Mouse (Mus musculus) hematopoietic stem cell, adult 5-6 weeks (primary cell): ENCODE results near the gene Ctsh. TPM values are rescaled to one million over a fixed set of nuclear protein-coding genes. Genes with fewer than 3 reads are reported as not detected.

Source experiments
- ATAC-seq, 2 experiments: fragments of 125-278 bp in 1 of 2; replicated peaks in 1 of 2; 2 replicates each; pipeline ENCODE4 v1.8.0; 2016 to 2017; ENCODE audit warnings: inconsistent platforms in 2 of 2, mild to moderate bottlenecking in 2 of 2, moderate number of reproducible peaks in 2 of 2, low read depth in 1 of 2, moderate TSS enrichment in 1 of 2; ENCODE audit not compliant: low FRiP score in 2 of 2, poor library complexity in 2 of 2, severe bottlenecking in 2 of 2, insufficient read depth in 1 of 2, low TSS enrichment in 1 of 2
- total RNA-seq: library from RNA; stranded (forward); fragments of 172-1452, 232-1000 nt; gene quantifications from 2 replicates; pipeline ENCODE4 v1.2.3, GENCODE M21; 2017

Ctsh gene
- total RNA-seq, 1 experiment from 2014 or later, result 11.7 TPM

DNA sequence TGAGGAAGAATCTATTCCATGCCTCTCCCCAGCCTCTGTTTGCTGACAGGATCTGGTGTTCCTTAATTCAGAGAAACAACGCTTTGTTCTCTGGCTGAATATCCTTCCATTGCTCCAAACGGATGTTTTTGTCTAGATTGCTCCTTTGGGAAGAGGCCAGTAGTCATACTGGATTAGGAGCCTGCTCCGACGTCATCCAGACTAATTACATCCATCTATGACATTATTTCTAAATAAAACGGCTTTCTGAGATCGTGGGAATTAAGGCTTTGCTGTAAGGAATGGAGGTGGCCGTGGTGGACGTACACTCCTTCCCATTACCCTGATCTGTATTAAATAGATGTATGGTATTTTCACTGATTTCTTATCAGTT, 70.9 kb downstream of the Ctsh start:
- no peak for ATAC-seq

Other genes starting within 250 kb of the Ctsh start
- gene Rasgrf1, start 144.2 kb upstream of the Ctsh start, total RNA-seq, result 2.1 TPM in 1 of 2 replicates, not detected in the other
- 276 and 334 TPM in 2 replicates for gene Morf4l1, start 60.6 kb downstream of the Ctsh start, total RNA-seq
- gene Adamts7, start 108.9 kb downstream of the Ctsh start, total RNA-seq, result not detected in 2 replicates
- 29.5 and 30.9 TPM in 2 replicates for gene Tbc1d2b, start 216.7 kb downstream of the Ctsh start, total RNA-seq